Mouse (Mus musculus): ENCODE data around the gene Cdhr5.

GRCm38 (mm10) chr7:141231551-141231950 lies 45.0 kb downstream of the Cdhr5 start:
- TF ChIP-seq MAFK (IDR thresholded peaks at IDR 0.05; ENCODE audit: insufficient read depth, low read depth, low read length) (no peak), CHD2 (IDR thresholded peaks at IDR 0.05; ENCODE audit: low read depth, low read length) (no peak), ZC3H11A (IDR thresholded peaks at IDR 0.05; ENCODE audit: borderline replicate concordance, low read depth, low read length) (no peak)
